Mouse (Mus musculus): ENCODE results near the gene Cdc42se2.

Cdc42se2 gene

GRCm38 (mm10) chr11:54709645-54710044, 77.8 kb downstream of the Cdc42se2 start:
- no peak for DNase-seq (ENCODE audit: low spot score)

- no peak for DNase-seq (ENCODE audit: low spot score)
Measured at GRCm38 (mm10) chr11:54708153-54708552, 79.3 kb downstream of the Cdc42se2 start.

- peak; percentile 49 for DNase-seq (ENCODE audit: low spot score)
Measured at GRCm38 (mm10) chr11:54703306-54703705, 84.2 kb downstream of the Cdc42se2 start.

GRCm38 (mm10) chr11:54701848-54702247, 85.6 kb downstream of the Cdc42se2 start:
- DNase-seq (ENCODE audit: low spot score) = no peak

- no peak for DNase-seq (ENCODE audit: low spot score)
Measured at GRCm38 (mm10) chr11:54699972-54700371, 87.5 kb downstream of the Cdc42se2 start.

GRCm38 (mm10) chr11:54698636-54699035, 88.8 kb downstream of the Cdc42se2 start:
- DNase-seq (ENCODE audit: low spot score) = no peak

GRCm38 (mm10) chr11:54697611-54698010, 89.9 kb downstream of the Cdc42se2 start:
- no peak for DNase-seq (ENCODE audit: low spot score)

- no peak for DNase-seq (ENCODE audit: low spot score)
Measured at GRCm38 (mm10) chr11:54695951-54696350, 91.5 kb downstream of the Cdc42se2 start.

GRCm38 (mm10) chr11:54694291-54694690, 93.2 kb downstream of the Cdc42se2 start:
- no peak for DNase-seq (ENCODE audit: low spot score)

GRCm38 (mm10) chr11:54693696-54694095, 93.8 kb downstream of the Cdc42se2 start:
- no peak for DNase-seq (ENCODE audit: low spot score)

GRCm38 (mm10) chr11:54691179-54691578, 96.3 kb downstream of the Cdc42se2 start:
- no peak for DNase-seq (ENCODE audit: low spot score)

- DNase-seq (ENCODE audit: low spot score) = no peak
Measured at GRCm38 (mm10) chr11:54690171-54690570, 97.3 kb downstream of the Cdc42se2 start.

GRCm38 (mm10) chr11:54684831-54685230, 102.6 kb downstream of the Cdc42se2 start:
- no peak for DNase-seq (ENCODE audit: low spot score)

- no peak for DNase-seq (ENCODE audit: low spot score)
Measured at GRCm38 (mm10) chr11:54679141-54679540, 108.3 kb downstream of the Cdc42se2 start.

GRCm38 (mm10) chr11:54675792-54676489, 111.5 kb downstream of the Cdc42se2 start:
- no peak for DNase-seq (ENCODE audit: low spot score)

GRCm38 (mm10) chr11:54673575-54674298, 113.7 kb downstream of the Cdc42se2 start:
- peak; percentile 36 for DNase-seq (ENCODE audit: low spot score)
